Comparison of ENCODE assay signal across 32 mouse cellular contexts in the genomic region with DNA sequence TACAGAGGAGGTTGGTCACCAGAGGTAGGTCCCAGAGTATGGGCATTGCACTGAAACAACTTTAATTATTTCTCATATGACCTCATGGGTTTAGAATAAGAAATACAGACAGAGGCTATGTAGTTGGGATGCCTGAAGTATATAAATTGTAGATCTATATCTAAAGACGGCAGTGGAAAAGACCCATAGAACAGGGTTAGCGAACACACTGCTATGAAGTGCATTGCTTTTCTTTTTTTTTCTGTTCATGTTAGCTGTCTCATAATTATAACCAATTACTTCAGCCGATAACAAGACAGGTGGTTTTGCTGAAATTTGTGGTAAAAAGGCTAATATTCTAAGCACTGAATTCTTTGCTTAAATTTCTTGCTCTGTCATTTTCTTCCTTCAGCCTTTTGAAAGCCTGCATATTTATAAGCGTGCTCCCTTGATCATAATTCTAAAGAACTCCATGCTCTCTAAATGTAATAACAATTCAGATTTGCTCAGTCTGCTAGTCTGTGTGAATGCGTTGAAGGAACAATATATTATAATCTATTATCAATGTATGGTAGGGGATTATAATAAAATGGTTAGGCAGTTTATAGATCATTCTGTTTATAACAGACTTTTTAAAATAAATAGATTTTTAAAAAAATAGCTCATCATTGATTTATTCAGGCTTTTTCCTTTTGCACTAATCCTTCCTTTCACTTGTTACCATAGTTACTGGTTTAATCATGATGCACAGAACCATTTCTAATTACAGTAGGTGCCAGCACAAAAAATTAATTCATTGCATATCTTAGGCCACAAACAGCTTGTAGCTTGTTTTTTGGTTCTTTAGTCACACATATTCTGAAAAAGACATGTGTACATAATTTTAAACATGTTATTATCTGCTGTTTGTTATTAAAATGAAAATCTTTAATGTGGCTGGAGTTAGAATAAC. TPM values are rescaled to one million over a fixed set of nuclear protein-coding genes. Genes with fewer than 3 reads are reported as not detected.
DNase-seq lines count a peak whose midpoint lies in the region; ATAC-seq and TF ChIP-seq lines count a peak whose summit lies in the region.
"Had no signal": no experiment of that assay in that cellular context is flagged by ENCODE, and none has a peak within 500 bp of the region (broad histone marks: within the 10 kb centered on the region; RNA-seq: fewer than 3 reads in every experiment).

No protein-coding gene starts in this region.

- H3K36me3 ChIP-seq in forebrain, embryonic 13.5 days (ENCODE audit: poor library complexity, severe bottlenecking): no peaks in the 10 kb centered on the region
- H3K36me3 ChIP-seq in forebrain, embryonic 11.5 days (ENCODE audit: control insufficient read depth, insufficient read depth, low read length): no peaks in the 10 kb centered on the region
- H3K36me3 ChIP-seq in midbrain, embryonic 12.5 days: no peaks in the 10 kb centered on the region
- no peaks in the 10 kb centered on the region for H3K36me3 ChIP-seq in midbrain, embryonic 10.5 days
- H3K36me3 ChIP-seq in forebrain, embryonic 16.5 days (ENCODE audit: control insufficient read depth, insufficient read depth): no peaks in the 10 kb centered on the region
- H3K36me3 ChIP-seq in midbrain, postnatal 0 days (ENCODE audit: insufficient read depth, low read length): no peaks in the 10 kb centered on the region
- H3K36me3 ChIP-seq: G1E; heart, embryonic 10.5 days; heart, embryonic 15.5 days; hindbrain, embryonic 12.5 days; limb, embryonic 13.5 days; lung, embryonic 15.5 days; stomach, embryonic 15.5 days had no signal

- no peak overlapping the region for H3K4me2 ChIP-seq in forebrain, embryonic 13.5 days
- H3K4me2 ChIP-seq in forebrain, embryonic 11.5 days (ENCODE audit: low read depth, low read length, severe bottlenecking): no peak overlapping the region
- H3K4me2 ChIP-seq in midbrain, embryonic 12.5 days (replicated peaks): no peak overlapping the region
- H3K4me2 ChIP-seq in forebrain, embryonic 16.5 days (ENCODE audit: low read length): no peak overlapping the region
- no peak overlapping the region for H3K4me2 ChIP-seq in midbrain, postnatal 0 days (ENCODE audit: low read depth, low read length, poor library complexity, severe bottlenecking)
- H3K4me2 ChIP-seq: heart, embryonic 15.5 days; hindbrain, embryonic 12.5 days; limb, embryonic 13.5 days; liver, embryonic 11.5 days; lung, embryonic 15.5 days; stomach, embryonic 15.5 days had no signal

- ATAC-seq in forebrain, embryonic 13.5 days: peak; percentile 89
- ATAC-seq in forebrain, embryonic 11.5 days (replicated peaks; ENCODE audit: low FRiP score): no peak
- ATAC-seq in midbrain, embryonic 12.5 days (ENCODE audit: low FRiP score, low read depth): peak; percentile 65; the same call in 1 of the 2 replicates
- ATAC-seq in forebrain, embryonic 16.5 days: peak; percentile 88
- peak; percentile 54; the same call in 1 of the 2 replicates for ATAC-seq in midbrain, postnatal 0 days (ENCODE audit: low FRiP score)
- no peak for ATAC-seq in megakaryocyte, adult 5-6 weeks (ENCODE audit: poor library complexity, severe bottlenecking)
- ATAC-seq: intestine, embryonic 16.5 days had no signal

- H3K27ac ChIP-seq in forebrain, embryonic 13.5 days: peak overlapping the region; percentile 59
- no peak overlapping the region for H3K27ac ChIP-seq in forebrain, embryonic 11.5 days (ENCODE audit: low read depth, low read length)
- no peak overlapping the region for H3K27ac ChIP-seq in midbrain, embryonic 12.5 days (replicated peaks)
- no peak overlapping the region for H3K27ac ChIP-seq in midbrain, embryonic 10.5 days (replicated peaks)
- H3K27ac ChIP-seq in forebrain, embryonic 16.5 days (ENCODE audit: low read length): peak overlapping the region; percentile 77
- peak overlapping the region; percentile 47 for H3K27ac ChIP-seq in midbrain, postnatal 0 days (ENCODE audit: low read depth, low read length)
- H3K27ac ChIP-seq: heart, embryonic 10.5 days; heart, embryonic 15.5 days; hindbrain, embryonic 12.5 days; limb, embryonic 13.5 days; lung, embryonic 15.5 days; stomach, embryonic 15.5 days had no signal

- H3K4me3 ChIP-seq in forebrain, embryonic 13.5 days: no peak overlapping the region
- H3K4me3 ChIP-seq in forebrain, embryonic 11.5 days (ENCODE audit: low read depth, low read length): no peak overlapping the region
- no peak overlapping the region for H3K4me3 ChIP-seq in midbrain, embryonic 12.5 days
- no peak overlapping the region for H3K4me3 ChIP-seq in midbrain, embryonic 10.5 days
- H3K4me3 ChIP-seq in forebrain, embryonic 16.5 days (replicated peaks; ENCODE audit: low read length): no peak overlapping the region
- H3K4me3 ChIP-seq in midbrain, postnatal 0 days (ENCODE audit: low read depth, low read length): no peak overlapping the region
- H3K4me3 ChIP-seq: erythroblast, embryonic 14.5 days; heart, embryonic 10.5 days; heart, embryonic 15.5 days; hindbrain, embryonic 12.5 days; limb, embryonic 13.5 days; lung, embryonic 15.5 days; stomach, embryonic 15.5 days had no signal

- no peaks in the 10 kb centered on the region for H3K27me3 ChIP-seq in forebrain, embryonic 13.5 days
- no peaks in the 10 kb centered on the region for H3K27me3 ChIP-seq in forebrain, embryonic 11.5 days (ENCODE audit: control insufficient read depth, insufficient read depth, low read length)
- no peaks in the 10 kb centered on the region for H3K27me3 ChIP-seq in midbrain, embryonic 12.5 days
- H3K27me3 ChIP-seq in midbrain, embryonic 10.5 days (ENCODE audit: low read depth, poor library complexity, severe bottlenecking): no peaks in the 10 kb centered on the region
- no peaks in the 10 kb centered on the region for H3K27me3 ChIP-seq in forebrain, embryonic 16.5 days (replicated peaks; ENCODE audit: control insufficient read depth, insufficient read depth, low read length)
- no peaks in the 10 kb centered on the region for H3K27me3 ChIP-seq in midbrain, postnatal 0 days (ENCODE audit: insufficient read depth, low read length)
- H3K27me3 ChIP-seq: heart, embryonic 15.5 days; hindbrain, embryonic 12.5 days; limb, embryonic 13.5 days; lung, embryonic 15.5 days; stomach, embryonic 15.5 days had no signal

- DNase-seq in forebrain, embryonic 11.5 days (ENCODE audit: low spot score): no peak
- no peak for DNase-seq in midbrain, embryonic 10.5 days (ENCODE audit: low spot score)
- no peak for DNase-seq in midbrain, postnatal 0 days (ENCODE audit: low spot score)
- no peak for DNase-seq in embryo, embryonic 11 days
- DNase-seq: adrenal gland, adult 8-10 months; cerebellum, adult 18-20 months; cerebellum, postnatal 10 days; gastrocnemius, postnatal 14 days; kidney, adult 9 months; kidney, postnatal 14 days; right cerebral cortex, postnatal 14 days; thymus, postnatal 14 days had no signal

- peaks cover 12% of the 10 kb centered on the region; the same call in 1 of the 2 replicates for H3K4me1 ChIP-seq in forebrain, embryonic 13.5 days
- H3K4me1 ChIP-seq in forebrain, embryonic 11.5 days (replicated peaks; ENCODE audit: control insufficient read depth, insufficient read depth, low read length): no peaks in the 10 kb centered on the region
- no peaks in the 10 kb centered on the region for H3K4me1 ChIP-seq in midbrain, embryonic 12.5 days
- H3K4me1 ChIP-seq in midbrain, embryonic 10.5 days: no peaks in the 10 kb centered on the region
- H3K4me1 ChIP-seq in forebrain, embryonic 16.5 days (replicated peaks; ENCODE audit: control insufficient read depth, insufficient read depth, low read length): peaks cover 7% of the 10 kb centered on the region
- H3K4me1 ChIP-seq in midbrain, postnatal 0 days (ENCODE audit: insufficient read depth, low read length): no peaks in the 10 kb centered on the region
- H3K4me1 ChIP-seq: heart, embryonic 10.5 days; heart, embryonic 15.5 days; hindbrain, embryonic 12.5 days; limb, embryonic 13.5 days; lung, embryonic 15.5 days; stomach, embryonic 15.5 days had no signal

- no peaks in the 10 kb centered on the region for H3K9me3 ChIP-seq in forebrain, embryonic 13.5 days (replicated peaks)
- H3K9me3 ChIP-seq in forebrain, embryonic 11.5 days (ENCODE audit: control insufficient read depth, low read length): no peaks in the 10 kb centered on the region
- no peaks in the 10 kb centered on the region for H3K9me3 ChIP-seq in midbrain, embryonic 12.5 days
- no peaks in the 10 kb centered on the region for H3K9me3 ChIP-seq in midbrain, embryonic 10.5 days (replicated peaks)
- no peaks in the 10 kb centered on the region for H3K9me3 ChIP-seq in forebrain, embryonic 16.5 days (ENCODE audit: control insufficient read depth, low read length)
- no peaks in the 10 kb centered on the region for H3K9me3 ChIP-seq in midbrain, postnatal 0 days (ENCODE audit: low read length)
- H3K9me3 ChIP-seq: G1E; heart, embryonic 10.5 days; heart, embryonic 15.5 days; hindbrain, embryonic 12.5 days; limb, embryonic 13.5 days; lung, embryonic 15.5 days; stomach, embryonic 15.5 days had no signal

- 50% methylated on average over 5 of the region's 5 CpGs for WGBS in forebrain, embryonic 13.5 days
- WGBS in forebrain, embryonic 11.5 days: 86% methylated on average over 5 of the region's 5 CpGs
- WGBS in midbrain, embryonic 12.5 days: 72% methylated on average over 5 of the region's 5 CpGs
- 91% methylated on average over 5 of the region's 5 CpGs for WGBS in midbrain, embryonic 10.5 days
- WGBS in forebrain, embryonic 16.5 days: 33% methylated on average over 5 of the region's 5 CpGs
- 36% methylated on average over 5 of the region's 5 CpGs for WGBS in midbrain, postnatal 0 days

- no peak for TF ChIP-seq CTCF in midbrain, postnatal 0 days (IDR thresholded peaks at IDR 0.05)

- no peak overlapping the region for H3K9ac ChIP-seq in forebrain, embryonic 13.5 days
- no peak overlapping the region for H3K9ac ChIP-seq in forebrain, embryonic 11.5 days (ENCODE audit: low read length)
- H3K9ac ChIP-seq in midbrain, embryonic 12.5 days (replicated peaks): no peak overlapping the region
- no peak overlapping the region for H3K9ac ChIP-seq in forebrain, embryonic 16.5 days (replicated peaks; ENCODE audit: low read depth, low read length)
- H3K9ac ChIP-seq in midbrain, postnatal 0 days (replicated peaks; ENCODE audit: low read length, poor library complexity, severe bottlenecking): no peak overlapping the region
- H3K9ac ChIP-seq: heart, embryonic 15.5 days; hindbrain, embryonic 12.5 days; limb, embryonic 13.5 days; lung, embryonic 15.5 days; stomach, embryonic 15.5 days had no signal

RNA-seq across cellular contexts. Expression of gene Wdr17, which starts 50.7 kb away (rescaled TPM):
- polyA plus RNA-seq in forebrain, embryonic 13.5 days (2015; fragmentation: Nextera tagmentation; extraction: Ambion mirVana): 12.3 and 12.6 TPM in 2 replicates
- polyA plus RNA-seq in forebrain, embryonic 11.5 days (2014; fragmentation: Nextera tagmentation; extraction: Ambion mirVana): 2.7 and 6.6 TPM in 2 replicates
- 6.1 and 6.9 TPM in 2 replicates for polyA plus RNA-seq in midbrain, embryonic 12.5 days (2016; fragmentation: Nextera tagmentation; extraction: Ambion mirVana)
- 2.9 and 4.1 TPM in 2 replicates for polyA plus RNA-seq in midbrain, embryonic 10.5 days (2016; fragmentation: Nextera tagmentation; extraction: Ambion mirVana)
- 15.9 and 19.2 TPM in 2 replicates for polyA plus RNA-seq in forebrain, embryonic 16.5 days (2015; fragmentation: Nextera tagmentation; extraction: Ambion mirVana)
- 16.7 and 18.6 TPM in 2 replicates for total RNA-seq in midbrain, postnatal 0 days (2014; rRNA removed)
- polyA plus RNA-seq in midbrain, postnatal 0 days (2015; fragmentation: Nextera tagmentation; extraction: Ambion mirVana): 13.1 and 13.9 TPM in 2 replicates
- total RNA-seq in megakaryocyte, adult 5-6 weeks (2015): not detected in 2 replicates
- not detected in 2 replicates for total RNA-seq in megakaryocyte, adult 5-6 weeks (2017)
- total RNA-seq: common myeloid progenitor, adult 5-6 weeks; granulocyte monocyte progenitor cell, adult 5-6 weeks; heart, postnatal 25 days; megakaryocyte progenitor cell, adult 5-6 weeks; monocyte, adult 5-6 weeks had no signal
- polyA plus RNA-seq: erythroblast, embryonic 14.5 days; G1E; liver, embryonic 16.5 days had no signal

Comparison
In these comparisons a context has a peak if more than half of its experiments do, and no peak if none do; other contexts are left out.
1. ATAC-seq: peak in forebrain, embryonic 13.5 days (single experiment), midbrain, embryonic 12.5 days (single experiment), forebrain, embryonic 16.5 days (single experiment) and midbrain, postnatal 0 days (single experiment); none in forebrain, embryonic 11.5 days (single experiment) and megakaryocyte, adult 5-6 weeks (single experiment).
2. H3K27ac ChIP-seq: peak in forebrain, embryonic 13.5 days (single experiment), forebrain, embryonic 16.5 days (single experiment) and midbrain, postnatal 0 days (single experiment); none in forebrain, embryonic 11.5 days (single experiment), midbrain, embryonic 12.5 days (single experiment) and midbrain, embryonic 10.5 days (single experiment).